Mouse (Mus musculus): ENCODE measurements at regions not wholly inside any gene's neighbourhood (a gene's known extent, or its start where the extent isn't known, plus 50 kb on each side); places are given as distances from the start of the nearest gene placed in this dataset.

DNA sequence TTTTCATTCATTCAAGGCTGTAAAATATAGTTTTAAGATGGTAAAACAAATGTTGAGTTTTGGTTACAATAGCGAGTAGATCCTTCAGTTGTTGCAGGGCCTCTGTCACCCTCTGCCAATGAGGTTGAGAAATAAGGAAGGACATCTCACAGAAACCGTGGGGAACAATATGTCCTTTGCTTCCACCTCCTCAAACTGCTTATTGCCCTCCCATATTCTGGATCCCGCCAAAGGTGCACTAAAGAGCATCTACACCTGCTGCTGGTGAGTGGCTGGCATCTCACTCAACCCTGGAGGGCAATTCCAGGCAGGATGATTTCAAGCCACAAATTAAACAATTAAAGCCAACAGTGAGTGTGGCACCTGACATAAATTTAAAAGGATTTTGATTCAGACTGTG, 53.4 kb downstream of the Prr30 start:
- DNase-seq = no peak
- intact Hi-C loops (cut with DNase I) = no loop called here

DNA sequence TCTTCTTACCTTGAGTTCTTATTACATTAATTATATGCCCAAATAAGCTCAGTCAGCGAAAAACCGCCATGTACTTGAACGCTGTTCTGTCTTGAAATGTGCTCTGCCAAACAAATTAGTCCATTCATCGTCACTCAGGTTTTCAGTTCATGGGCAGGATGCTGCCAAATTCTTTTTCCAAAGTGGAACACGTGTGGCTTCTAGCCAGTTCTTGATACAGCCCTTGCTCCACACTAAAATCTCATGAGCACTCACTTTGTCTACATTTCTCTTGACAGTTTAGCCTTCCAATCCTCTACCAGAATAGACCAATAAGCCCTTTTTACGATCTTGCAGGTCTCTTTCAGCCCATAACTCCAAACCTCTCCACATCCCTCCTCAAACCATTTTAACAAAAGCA, 62.7 kb downstream of the Prr30 start:
- DNase-seq = peak; percentile 15 to 16
- intact Hi-C loops (cut with DNase I) = no loop called here

Data from heart, postnatal 10 days (tissue).